Mouse (Mus musculus) thymus, adult 18-20 months (tissue): ENCODE measurements around the gene Slc16a14.

Experiments
- DNase-seq, 2 experiments: peaks; one replicate each; pipeline ENCODE4 v3.0.0; 2022; ENCODE audit warnings: mixed read lengths in 2 of 2

The Slc16a14 gene

DNA sequence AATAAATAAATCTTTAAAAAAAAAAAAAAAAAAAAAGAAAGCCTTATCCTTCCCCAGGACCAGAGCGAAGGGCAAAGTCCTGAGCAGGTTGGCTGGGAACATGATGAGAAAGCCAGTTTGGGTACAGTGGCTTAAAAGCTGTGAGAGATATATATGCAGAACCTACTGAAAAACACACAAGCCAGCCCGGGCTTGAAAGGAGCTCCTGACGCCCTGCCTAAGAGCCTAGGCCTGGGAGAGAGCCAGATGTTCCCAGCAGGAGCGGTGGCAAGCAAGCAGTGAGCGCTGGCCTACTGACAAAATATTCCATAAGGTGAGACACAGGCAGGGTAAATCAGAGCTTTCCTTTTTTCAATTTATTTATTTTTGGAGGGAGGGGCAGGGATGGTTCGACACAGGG is 68.7 kb downstream of the Slc16a14 start:
- DNase-seq = no peak

DNA sequence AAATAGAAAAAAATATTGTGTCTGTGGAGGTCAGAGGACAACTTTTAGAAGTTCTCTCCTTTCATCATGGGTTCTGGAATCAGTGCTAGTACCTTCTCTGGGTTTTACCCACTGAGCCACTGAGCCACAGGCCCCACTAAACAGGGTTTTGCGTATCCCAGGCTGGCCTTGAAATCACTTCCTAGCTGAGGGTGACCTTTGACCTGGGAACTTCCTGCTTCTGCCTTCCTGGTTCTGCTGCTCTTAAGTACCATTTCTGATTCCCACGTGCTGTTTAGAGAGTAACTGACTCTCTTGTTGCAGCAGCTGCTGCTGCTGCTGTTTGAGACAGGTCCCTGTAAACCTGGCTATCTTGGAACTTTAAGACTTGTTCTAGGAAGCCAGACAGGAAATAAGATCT is 70.3 kb downstream of the Slc16a14 start:
- DNase-seq = no peak

DNA sequence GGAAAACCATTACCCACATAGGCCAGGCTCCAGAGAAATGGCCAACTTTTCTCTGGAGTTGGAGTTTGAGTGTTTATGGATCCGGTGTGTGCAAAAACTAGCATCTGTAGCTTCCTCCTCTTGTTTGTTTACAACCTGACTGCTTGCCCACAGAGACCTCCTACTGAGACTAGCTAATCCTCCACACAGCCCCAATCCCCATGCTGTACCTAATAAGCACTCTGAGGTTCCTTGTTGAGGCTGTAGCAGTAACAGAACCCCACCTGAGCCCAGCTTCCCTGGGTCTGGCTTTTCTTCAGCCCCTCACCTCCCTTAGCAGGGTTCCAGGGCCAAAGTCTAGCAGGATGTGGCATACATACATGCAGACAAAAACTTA is 73.7 kb downstream of the Slc16a14 start:
- DNase-seq = no peak

DNA sequence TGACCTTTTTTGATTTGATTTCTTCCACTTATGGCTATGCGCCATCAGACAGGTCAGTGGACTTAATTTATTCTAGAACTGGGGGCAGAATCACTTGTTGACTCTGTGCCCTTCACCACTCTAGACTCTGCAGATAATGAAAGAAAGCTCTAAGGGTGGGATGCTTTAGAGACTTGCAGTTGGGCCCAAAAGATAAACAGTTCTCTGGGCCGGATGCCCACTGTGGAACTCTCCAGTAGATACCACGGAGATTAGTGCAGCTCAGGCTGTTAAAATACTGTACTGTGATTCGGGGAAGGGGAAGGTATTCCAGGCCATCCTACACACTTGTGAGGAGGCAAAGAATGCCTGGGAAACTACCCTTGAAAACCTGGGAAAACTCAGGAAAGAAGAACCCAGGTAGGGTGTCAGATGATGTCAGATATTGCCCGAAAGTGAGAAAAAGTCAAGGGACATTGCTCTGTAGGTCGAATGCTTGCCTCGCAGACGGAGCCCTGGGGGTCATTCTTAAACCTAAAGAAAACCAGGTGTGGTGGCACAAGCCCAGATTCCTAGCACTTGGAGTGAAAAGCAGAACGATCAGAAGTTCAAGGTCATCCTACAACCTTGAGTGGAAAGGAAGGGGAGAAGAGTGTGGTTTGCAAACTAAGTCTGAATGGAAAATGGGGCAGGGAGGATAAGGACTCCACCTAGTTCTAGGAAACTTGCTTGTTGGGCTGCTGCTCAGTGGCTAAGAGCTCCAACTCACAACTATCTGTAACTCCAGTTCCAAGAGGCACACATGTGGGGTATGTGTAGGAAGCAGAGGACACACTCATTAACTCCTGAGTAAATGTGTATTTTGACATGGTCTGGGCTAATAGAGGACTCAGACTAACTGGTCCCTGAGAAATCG is 74.3 kb downstream of the Slc16a14 start:
- DNase-seq = no peak

DNA sequence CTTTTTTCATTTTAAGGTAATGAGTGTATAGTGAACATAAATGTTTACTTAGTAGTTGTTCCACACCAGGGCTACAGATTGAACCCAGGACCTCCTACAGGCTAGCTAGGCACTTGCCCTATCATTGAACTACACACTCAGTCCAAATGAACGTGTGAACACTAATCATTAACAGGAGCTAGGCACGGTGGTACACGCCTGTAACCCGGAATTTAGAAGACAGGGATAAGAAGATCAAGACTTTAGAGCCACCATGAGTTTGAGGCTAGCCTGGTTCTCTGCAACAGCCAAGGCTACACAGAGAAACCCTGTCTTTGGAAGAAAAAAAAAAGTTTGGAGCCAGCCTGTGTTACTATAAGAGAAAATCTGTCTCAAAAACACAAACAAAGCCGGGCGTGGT is 75.3 kb downstream of the Slc16a14 start:
- no peak for DNase-seq
